Mouse (Mus musculus) midbrain, postnatal 0 days (tissue): ENCODE measurements around the gene Gm42906. TPM values are rescaled to one million over a fixed set of nuclear protein-coding genes. Genes with fewer than 3 reads are reported as not detected.
A peak's percentile ranks its signal among the peaks of the same experiment; 100 is the strongest.

Experiments
- ATAC-seq: fragments of 200-750 bp; cut with Nextera tagmentation; 2 replicates; pipeline ENCODE4 v1.8.0; 2017; ENCODE audit warnings: moderate number of reproducible peaks, mild to moderate bottlenecking, moderate TSS enrichment, moderate library complexity; ENCODE audit not compliant: low FRiP score
- DNase-seq: peaks from one replicate; pipeline ENCODE4 v3.0.0-alpha.2; 2015; ENCODE audit warnings: low spot score
- H3K27ac ChIP-seq: fragments of 300-500 bp; sonication (generic); 2 replicates; pipeline ENCODE4 v1.5.1; 2014; ENCODE audit warnings: low read depth, mild to moderate bottlenecking, low read length, mixed read lengths
- H3K27me3 ChIP-seq: fragments of 300-500 bp; sonication (generic); 2 replicates; pipeline ENCODE4 v1.6.1; 2014; ENCODE audit warnings: low read length, control low read depth, mixed read lengths; ENCODE audit not compliant: insufficient read depth
- H3K36me3 ChIP-seq: fragments of 300-500 bp; sonication (generic); 2 replicates; pipeline ENCODE4 v1.6.1; 2014; ENCODE audit warnings: low read length, control low read depth, mixed read lengths; ENCODE audit not compliant: insufficient read depth
- H3K4me1 ChIP-seq: fragments of 300-500 bp; sonication (generic); 2 replicates; pipeline ENCODE4 v1.6.1; 2014; ENCODE audit warnings: mild to moderate bottlenecking, control low read depth, antibody characterized with exemption, low read length, mixed read lengths; ENCODE audit not compliant: insufficient read depth
- H3K4me2 ChIP-seq: fragments of 300-500 bp; sonication (generic); 2 replicates; pipeline ENCODE4 v1.6.1; 2014; ENCODE audit warnings: low read depth, mild to moderate bottlenecking, low read length, mixed read lengths; ENCODE audit not compliant: poor library complexity, severe bottlenecking
- H3K4me3 ChIP-seq: fragments of 300-500 bp; sonication (generic); 2 replicates; pipeline ENCODE4 v1.5.1; 2014; ENCODE audit warnings: low read depth, mild to moderate bottlenecking, low read length, moderate library complexity
- H3K9ac ChIP-seq: fragments of 300-500 bp; sonication (generic); replicated peaks from 2 replicates; pipeline ENCODE4 v1.6.1; 2014; ENCODE audit warnings: mild to moderate bottlenecking, low read length, moderate library complexity, mixed read lengths; ENCODE audit not compliant: poor library complexity, severe bottlenecking
- H3K9me3 ChIP-seq: fragments of 300-500 bp; sonication (generic); 2 replicates; pipeline ENCODE4 v1.6.1; 2016; ENCODE audit warnings: low read length, control low read depth
- CTCF ChIP-seq: IDR thresholded peaks from 2 replicates; pipeline ENCODE4 v1.5.1; 2016; ENCODE audit warnings: antibody characterized with exemption, mild to moderate bottlenecking
- WGBS: fragments of 180-500 bp; shearing (Covaris S2); extraction: QIAGEN DNeasy Blood & Tissue Kit; methylation state at CpG from one replicate; pipeline ENCODE4 v1.1.7; 2014; 5-methylcytosine and 5-hydroxymethylcytosine counted together
- polyA plus RNA-seq: library from polyadenylated mRNA; unstranded; fragments of >200 nt; fragmentation: Nextera tagmentation; extraction: Ambion mirVana; gene quantifications from 2 replicates; pipeline ENCODE4 v1.2.1, GENCODE M21; 2015
- total RNA-seq: library from RNA; depleted of rRNA; stranded (reverse); fragments of >200 nt; gene quantifications from 2 replicates; pipeline ENCODE4 v1.2.3, GENCODE M21; 2014

Gene Gm42906
- total and polyA plus RNA-seq, 2 experiments from 2014 or later, result not detected

DNA sequence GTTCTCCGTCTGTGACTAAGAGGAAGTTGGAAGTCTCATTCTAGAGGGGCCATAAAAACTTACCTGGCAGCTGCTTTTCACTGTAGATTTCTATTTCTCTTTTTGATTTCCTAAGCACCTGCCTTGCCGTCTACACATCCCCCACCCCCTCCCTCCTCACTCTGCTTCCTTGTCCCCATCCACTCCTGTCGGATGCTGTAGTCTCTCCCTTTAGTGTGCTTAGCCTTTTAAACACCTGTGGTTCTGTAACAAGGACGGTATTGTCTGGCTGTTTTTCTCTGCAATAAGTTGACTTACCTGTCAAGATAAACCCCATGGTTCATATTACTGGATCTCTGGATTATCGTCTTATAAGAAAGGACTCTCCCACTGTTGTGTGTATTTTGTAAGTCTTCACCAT is 182.4 kb downstream of the Gm42906 start:
- Histone ChIP-seq H3K27me3 (no peaks in the 10 kb centered on the region), H3K4me2 (no peak overlapping the region), H3K27ac (no peak overlapping the region), H3K36me3 (no peaks in the 10 kb centered on the region), H3K4me3 (no peak overlapping the region), H3K9me3 (no peaks in the 10 kb centered on the region), H3K9ac (no peak overlapping the region), H3K4me1 (no peaks in the 10 kb centered on the region)
- ATAC-seq (no peak), DNase-seq (no peak)
- no peak for TF ChIP-seq CTCF
- WGBS, result 87% methylated on average over 5 of the region's 5 CpGs

DNA sequence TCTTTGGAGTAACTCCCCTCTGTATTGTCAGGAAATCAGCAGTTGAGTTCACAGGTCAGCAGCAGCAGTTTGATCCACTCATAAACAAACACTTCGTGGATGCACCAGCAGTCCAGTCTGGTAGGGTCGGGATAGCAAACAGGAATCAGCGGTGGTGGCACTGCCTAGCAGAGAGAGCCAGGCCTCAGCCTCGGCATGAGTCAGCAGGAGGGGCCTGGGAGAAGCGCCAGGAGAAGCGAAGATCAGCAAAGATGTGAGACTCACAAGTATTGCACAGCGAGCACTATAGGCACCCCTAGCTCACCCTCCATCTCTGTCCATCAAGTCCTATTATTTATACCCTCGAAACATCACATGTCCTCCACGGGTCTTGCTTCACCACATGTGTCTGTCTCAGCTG is 189.2 kb downstream of the Gm42906 start:
- DNase-seq, result no peak
- H3K9ac ChIP-seq, result no peak overlapping the region
- no peak overlapping the region for H3K4me3 ChIP-seq
- no peaks in the 10 kb centered on the region for H3K36me3 ChIP-seq
- no peak for TF ChIP-seq CTCF
- WGBS, result 86% methylated on average over 9 of the region's 9 CpGs
- no peaks in the 10 kb centered on the region for H3K9me3 ChIP-seq
- no peaks in the 10 kb centered on the region for H3K27me3 ChIP-seq
- H3K27ac ChIP-seq, result no peak overlapping the region
- H3K4me2 ChIP-seq, result no peak overlapping the region
- no peak for ATAC-seq
- no peaks in the 10 kb centered on the region for H3K4me1 ChIP-seq

DNA sequence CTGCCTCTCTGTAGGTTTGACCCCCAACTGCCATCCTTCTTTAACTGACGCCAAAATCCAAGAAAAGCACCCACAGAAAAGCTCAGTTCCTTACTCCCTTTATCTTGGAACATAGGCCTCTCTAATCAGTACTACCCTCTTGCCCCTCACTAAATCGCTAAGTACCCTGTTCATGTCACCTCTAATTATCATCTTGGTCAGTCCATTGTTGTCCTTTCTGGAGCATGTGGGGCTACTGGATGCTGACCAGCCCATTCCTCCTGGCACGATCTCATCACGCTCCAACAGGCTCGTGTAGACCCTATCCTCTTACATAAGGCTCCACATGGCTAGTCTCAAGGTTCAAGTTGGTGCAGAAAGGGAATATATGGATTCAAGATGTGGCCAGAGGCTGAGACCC is 191.6 kb downstream of the Gm42906 start:
- Histone ChIP-seq H3K27ac (no peak overlapping the region), H3K4me3 (no peak overlapping the region), H3K9ac (no peak overlapping the region), H3K27me3 (peaks cover 5% of the 10 kb centered on the region; the same call in 1 of the 2 replicates), H3K4me1 (peaks cover 7% of the 10 kb centered on the region; the same call in 1 of the 2 replicates), H3K9me3 (no peaks in the 10 kb centered on the region), H3K36me3 (no peaks in the 10 kb centered on the region), H3K4me2 (no peak overlapping the region)
- no peak for ATAC-seq
- TF ChIP-seq CTCF, result no peak
- no peak for DNase-seq
- WGBS, result 77% methylated on average over 5 of the region's 5 CpGs

DNA sequence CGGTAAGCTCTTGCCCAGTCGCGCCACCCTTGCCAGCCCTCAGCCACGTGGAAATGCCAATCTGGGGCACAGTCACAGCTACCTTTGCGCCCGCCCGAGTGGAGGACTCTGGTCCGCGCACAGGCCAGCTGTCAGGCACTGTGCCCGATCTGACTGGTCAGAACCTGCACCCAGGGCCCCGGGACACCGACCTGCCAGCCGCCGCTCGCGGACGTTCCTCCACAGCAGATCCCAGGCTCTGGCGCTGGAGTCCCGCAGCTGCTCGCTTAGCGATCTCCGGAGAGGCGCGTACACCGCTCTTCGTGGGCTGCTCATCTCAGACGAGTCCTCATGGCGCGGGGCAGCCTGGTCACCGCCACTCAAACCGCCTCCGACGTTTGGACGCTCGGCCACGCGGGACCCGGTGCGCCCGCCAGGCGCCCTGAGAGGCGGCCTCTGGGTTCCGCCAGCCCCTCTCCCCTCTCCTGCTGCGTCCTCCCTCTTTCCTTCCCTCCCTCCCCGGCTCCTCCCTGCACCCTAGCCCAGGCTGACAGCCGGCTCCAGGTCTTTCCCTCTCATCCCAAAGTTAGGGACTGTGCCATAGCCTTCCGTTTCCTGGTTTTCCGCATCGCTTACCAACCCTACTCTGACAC is 194.4 kb downstream of the Gm42906 start, which contains the start of gene Stard13:
Gene Stard13 (minus strand): TSS at position 437 of the 632 bp plus-strand sequence.
- Histone ChIP-seq H3K4me3 (peak within 1 kb of the TSS; percentile 48), H3K9ac (peak within 1 kb of the TSS; percentile 54), H3K36me3 (no peaks in the 10 kb centered on the region), H3K27me3 (peaks cover 5% of the 10 kb centered on the region; the same call in 1 of the 2 replicates), H3K4me2 (peak within 1 kb of the TSS; percentile 98), H3K4me1 (peaks cover 7% of the 10 kb centered on the region; the same call in 1 of the 2 replicates), H3K27ac (no peak within 1 kb of the TSS), H3K9me3 (no peaks in the 10 kb centered on the region)
- TF ChIP-seq CTCF, result no peak
- DNase-seq, result no peak
- ATAC-seq, result peak; percentile 59
- 1% methylated on average over 49 of the region's 49 CpGs for WGBS

DNA sequence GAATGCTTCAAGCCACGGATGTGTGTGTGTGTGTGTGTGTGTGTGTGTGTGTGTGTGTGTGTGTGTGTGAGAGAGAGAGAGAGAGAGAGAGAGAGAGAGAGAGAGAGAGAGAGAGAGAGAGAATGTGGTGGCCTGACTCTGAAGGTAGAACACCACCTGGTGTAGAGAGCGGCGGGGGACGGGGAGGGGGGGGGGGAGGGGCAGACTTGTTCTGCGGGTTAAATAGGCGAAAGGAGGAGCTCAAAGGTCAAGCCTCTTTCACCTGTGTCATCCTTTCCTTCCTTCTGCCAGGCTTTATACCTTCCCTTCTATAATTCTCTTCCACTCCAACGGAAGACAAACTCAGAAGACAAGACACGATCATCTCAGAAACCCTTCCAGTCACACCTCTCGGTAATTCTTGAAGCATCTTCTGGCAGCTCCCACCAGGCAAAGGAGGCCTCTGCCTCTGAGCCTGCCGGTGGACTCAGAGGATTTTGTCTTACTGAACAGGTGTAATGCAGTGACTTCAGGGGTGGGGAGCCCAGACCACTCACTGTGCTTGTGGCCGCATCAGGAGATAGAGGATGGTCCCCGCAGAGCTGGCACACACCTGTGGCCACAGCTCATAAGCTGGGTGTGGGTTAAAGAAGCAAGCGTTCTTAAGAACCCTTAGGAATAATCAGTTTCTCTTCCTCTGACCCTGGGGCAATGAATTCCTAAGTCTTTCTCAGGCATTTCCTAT is 195.2 kb downstream of the Gm42906 start:
- DNase-seq, result no peak
- no peak for ATAC-seq
- Histone ChIP-seq H3K4me1 (peaks cover 7% of the 10 kb centered on the region; the same call in 1 of the 2 replicates), H3K9ac (0 out of 2 replicates have a peak overlapping the region, but pooled peaks have one; percentile 54), H3K27me3 (peaks cover 5% of the 10 kb centered on the region; the same call in 1 of the 2 replicates), H3K27ac (no peak overlapping the region), H3K4me2 (peak overlapping the region; percentile 98), H3K9me3 (no peaks in the 10 kb centered on the region), H3K4me3 (peak overlapping the region; percentile 48), H3K36me3 (no peaks in the 10 kb centered on the region)
- 25% methylated on average over 10 of the region's 13 CpGs for WGBS
- TF ChIP-seq CTCF, result no peak

DNA sequence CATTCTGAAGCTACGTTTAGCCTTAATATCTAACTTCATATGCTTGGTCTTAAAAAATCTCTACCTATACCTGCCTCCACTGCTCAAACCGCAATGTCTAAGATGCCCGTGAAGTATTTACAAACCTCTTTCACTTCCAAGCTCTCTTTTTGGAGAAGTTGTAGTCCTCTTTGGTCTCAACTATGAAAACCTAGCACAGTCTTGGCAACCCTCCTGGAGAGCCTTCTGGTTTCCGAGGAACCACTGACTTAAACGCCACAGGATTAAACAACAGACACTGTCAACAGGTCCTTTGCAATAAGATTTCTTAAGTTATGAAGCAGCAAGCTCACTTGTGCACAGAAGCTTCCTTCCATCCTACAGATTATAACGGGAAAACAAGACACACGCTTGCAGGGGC is 196.1 kb downstream of the Gm42906 start:
- Histone ChIP-seq H3K4me2 (no peak overlapping the region), H3K4me3 (no peak overlapping the region), H3K36me3 (no peaks in the 10 kb centered on the region), H3K27ac (no peak overlapping the region), H3K9ac (no peak overlapping the region), H3K4me1 (peaks cover 7% of the 10 kb centered on the region; the same call in 1 of the 2 replicates), H3K27me3 (peaks cover 5% of the 10 kb centered on the region; the same call in 1 of the 2 replicates), H3K9me3 (no peaks in the 10 kb centered on the region)
- TF ChIP-seq CTCF, result no peak
- no peak for DNase-seq
- ATAC-seq, result no peak
- WGBS, result 85% methylated on average over 7 of the region's 7 CpGs
